Mouse (Mus musculus): ENCODE results near the gene Ascl3.

Gene Ascl3

DNA sequence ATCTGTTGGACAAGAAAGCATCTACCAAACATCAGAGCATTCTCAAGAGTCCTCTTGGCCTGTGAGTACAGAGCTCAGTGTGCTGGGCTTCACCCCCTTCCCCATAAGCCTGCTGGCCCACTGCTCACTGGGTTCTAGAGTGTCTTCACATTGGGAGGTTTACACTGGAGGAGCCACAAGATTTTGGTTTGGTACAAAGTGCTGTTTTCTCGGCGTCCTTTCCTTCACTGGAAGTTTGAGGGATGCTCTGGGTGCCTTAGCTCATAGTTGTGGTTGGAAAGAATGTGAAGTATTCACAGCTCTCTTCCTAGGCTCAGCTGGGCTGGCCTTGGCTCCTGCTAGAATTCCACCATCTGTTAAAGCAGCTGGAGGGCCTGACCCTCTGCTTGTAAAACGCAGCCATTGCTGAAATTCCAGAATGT is 22.6 kb downstream of the Ascl3 start:
- peak; percentile 26 to 47 for DNase-seq

- DNase-seq: peak; percentile 42 to 69
Measured at GRCm38 (mm10) chr7:109707023-109707785, 24.3 kb downstream of the Ascl3 start.

- DNase-seq: no peak
Measured at GRCm38 (mm10) chr7:109704461-109704860, 27.1 kb downstream of the Ascl3 start.

GRCm38 (mm10) chr7:109704016-109704377 is 27.5 kb downstream of the Ascl3 start:
- no peak for DNase-seq

DNA sequence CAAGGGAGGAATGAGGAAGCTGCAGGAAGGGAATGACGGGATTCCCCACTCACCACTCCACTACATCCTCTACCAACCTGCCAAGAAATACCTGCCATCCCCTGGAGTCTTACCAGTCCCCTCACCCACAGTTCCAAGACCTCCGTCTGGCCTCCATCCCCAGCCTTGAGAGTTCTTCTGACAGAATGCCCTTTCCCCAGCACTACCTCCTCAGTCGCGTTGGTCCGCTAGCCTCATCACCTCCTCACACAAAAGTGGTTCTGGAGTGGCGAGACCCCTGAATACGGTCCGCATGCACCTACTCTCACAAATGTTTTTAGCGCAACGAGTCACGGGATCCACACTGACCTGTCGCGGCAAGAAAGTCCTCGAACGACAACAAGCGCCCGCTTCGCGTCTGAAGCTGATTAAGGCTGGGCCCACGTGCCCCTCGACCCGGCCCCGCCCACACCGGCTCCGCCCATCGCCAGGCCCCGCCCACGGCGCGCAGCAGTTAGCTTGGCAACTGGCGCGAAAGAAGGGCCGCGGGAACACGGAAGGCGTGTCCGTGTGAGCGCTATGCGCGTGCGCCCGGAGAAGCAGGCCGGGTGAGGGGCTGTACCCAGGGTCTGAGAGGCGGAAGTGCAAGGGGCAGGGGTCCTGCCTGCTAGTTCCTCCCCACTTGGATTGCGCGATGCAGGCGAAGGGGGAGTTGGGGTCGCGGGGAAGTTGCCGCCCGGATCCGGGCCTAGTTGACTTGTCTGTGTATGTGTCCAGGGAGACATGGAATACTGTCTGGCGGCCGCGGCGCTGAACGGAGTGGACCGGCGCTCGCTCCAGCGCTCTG is 28.1 kb downstream of the Ascl3 start, which contains the start of the genes St5 and Akip1:
TSS of gene St5 (minus strand) at position 416 of the 826 bp plus-strand sequence.
TSS of gene Akip1 (plus strand) at position 501 of the 826 bp plus-strand sequence.
- peak; percentile 95 to 96 for DNase-seq

DNA sequence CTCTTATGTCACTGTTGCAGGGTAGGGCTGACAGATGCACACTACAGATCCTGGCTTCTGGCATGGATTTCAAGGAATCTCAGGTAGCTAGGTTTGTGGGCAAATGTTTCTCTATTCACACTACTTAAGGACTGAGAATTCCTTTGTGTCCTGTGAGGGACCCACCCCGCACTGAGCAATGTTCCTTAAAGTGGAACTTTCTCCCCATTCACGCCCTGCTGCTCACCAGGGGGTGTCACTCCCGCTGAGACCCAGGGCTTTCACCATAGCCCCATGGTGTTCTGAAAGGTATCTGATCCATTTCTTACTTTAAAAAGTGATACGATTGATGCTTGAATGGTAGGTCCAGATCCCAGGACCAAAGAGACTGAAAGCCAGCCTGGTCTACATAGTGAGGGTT is 28.8 kb downstream of the Ascl3 start:
- no peak for DNase-seq

GRCm38 (mm10) chr7:109700213-109700612 is 31.3 kb downstream of the Ascl3 start:
- DNase-seq: no peak

GRCm38 (mm10) chr7:109695339-109695726 is 36.2 kb downstream of the Ascl3 start:
- no peak for DNase-seq

DNA sequence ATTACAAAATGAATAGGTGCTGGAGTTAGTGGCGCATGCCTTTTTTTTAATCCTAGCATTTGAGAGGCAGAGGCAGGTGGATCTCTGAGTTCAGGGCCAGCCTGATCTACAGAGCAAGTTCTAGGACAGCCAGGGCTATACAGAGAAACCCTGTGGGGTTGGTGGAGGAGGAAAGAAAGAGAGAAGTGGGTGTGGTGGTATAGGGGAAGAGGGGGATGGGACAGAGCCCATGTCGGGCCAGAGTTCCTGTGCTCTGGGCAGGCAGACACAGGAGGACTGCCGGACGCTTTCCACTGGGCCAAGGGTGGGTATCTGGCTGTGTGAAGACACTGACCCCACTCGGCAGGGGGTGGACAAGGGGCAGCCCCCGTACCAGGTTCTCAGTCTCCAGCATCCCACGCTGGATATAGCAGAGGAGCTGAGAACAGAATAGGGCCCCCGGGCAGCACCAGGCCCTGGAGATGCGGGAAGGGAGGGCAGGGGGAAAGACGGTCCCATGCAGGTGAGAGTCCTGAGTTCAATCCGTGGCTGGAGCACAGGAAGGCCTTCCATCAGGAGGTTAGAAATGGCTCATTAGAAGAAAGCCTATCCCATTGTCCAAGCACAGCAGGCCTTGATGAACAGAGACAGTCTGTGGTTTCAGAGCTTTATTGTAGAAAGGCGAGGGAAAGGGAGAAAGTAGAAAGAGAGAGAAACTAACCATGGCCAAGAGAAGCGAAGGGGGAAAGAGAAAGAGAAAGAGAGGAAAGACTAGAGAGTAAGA is 36.8 kb downstream of the Ascl3 start:
- no peak for DNase-seq

GRCm38 (mm10) chr7:109690961-109691360 is 40.6 kb downstream of the Ascl3 start:
- no peak for DNase-seq

GRCm38 (mm10) chr7:109690101-109690500 is 41.4 kb downstream of the Ascl3 start:
- no peak for DNase-seq

DNA sequence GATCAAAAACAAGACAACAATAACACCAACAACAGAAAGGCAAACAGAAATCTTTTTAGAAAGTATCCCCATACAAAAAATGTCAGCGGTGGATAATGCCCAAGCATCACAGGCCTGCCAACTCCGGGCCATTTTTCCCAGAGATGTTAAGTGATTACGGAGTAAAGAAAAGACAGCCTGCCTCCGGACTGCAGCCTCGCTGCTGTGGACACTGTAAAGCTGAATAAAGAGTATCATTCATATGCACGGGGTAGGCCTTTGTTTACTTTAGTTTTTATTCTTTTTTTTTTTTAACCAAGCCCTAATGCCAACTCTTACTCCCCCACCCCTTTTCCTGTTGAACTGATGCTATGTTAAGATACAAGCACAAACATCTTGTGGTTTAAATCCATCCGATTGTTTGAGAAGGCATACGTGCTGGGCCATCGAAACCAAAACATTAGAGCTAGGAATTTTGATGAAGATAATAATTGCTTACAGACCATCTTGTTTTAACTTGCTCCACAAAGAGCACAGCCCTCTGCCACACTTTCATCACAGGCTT is 44.9 kb downstream of the Ascl3 start:
- DNase-seq: no peak

DNA sequence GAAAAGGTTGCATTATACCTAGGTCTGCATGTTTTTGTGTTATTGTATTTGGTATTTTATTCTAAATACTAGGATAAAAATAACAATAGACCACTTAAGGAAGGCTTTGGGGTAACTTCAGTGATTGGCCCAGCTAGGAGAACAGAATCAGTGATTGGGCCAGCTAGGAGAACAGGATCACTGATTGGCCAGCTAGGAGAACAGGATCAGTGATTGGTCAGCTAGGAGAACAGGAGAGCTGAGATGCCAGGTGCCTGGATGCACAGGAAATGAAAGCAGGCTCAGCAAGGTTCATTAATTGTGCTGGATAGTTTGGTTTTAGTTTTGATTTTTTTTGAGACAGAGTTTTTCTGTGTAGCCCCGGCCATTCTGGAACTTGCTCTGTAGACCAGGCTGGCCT is 50.6 kb downstream of the Ascl3 start:
- DNase-seq: no peak

- no peak for DNase-seq
Measured at GRCm38 (mm10) chr7:109680284-109680683, 51.2 kb downstream of the Ascl3 start.
